Mouse (Mus musculus) MEL (cell line): ENCODE measurements at regions not wholly inside any gene's neighbourhood (a gene's known extent, or its start where the extent isn't known, plus 50 kb on each side); places are given as distances from the start of the nearest gene placed in this dataset.
"Not testable (repeated sequence)": the region's sequence is repeated elsewhere in the genome, so short reads cannot be mapped to it uniquely, and the experiment has no call there.

Experiments used
- DNase-seq: peaks from one replicate; pipeline ENCODE4 v3.0.0; 2011; ENCODE audit warnings: low read depth, low spot score
- H3K27ac ChIP-seq: 2 replicates; pipeline ENCODE4 v1.5.1; 2012; ENCODE audit warnings: low read depth, mild to moderate bottlenecking, control low read depth, low read length, moderate library complexity; ENCODE audit not compliant: control insufficient read depth
- H3K27me3 ChIP-seq, 2 experiments: fragments of 150-350 bp in 1 of 2; sonication (generic) in 1 of 2; 2 replicates each; pipeline ENCODE4 v1.6.1; 2012; ENCODE audit warnings: low read length in 2 of 2, mild to moderate bottlenecking in 2 of 2, improper control_type of control experiment in 1 of 2, moderate library complexity in 1 of 2; ENCODE audit not compliant: insufficient read depth in 2 of 2, control insufficient read depth in 1 of 2
- H3K36me3 ChIP-seq, 2 experiments: 2 replicates each; pipeline ENCODE4 v1.6.1; 2012 to 2014; ENCODE audit warnings: low read length in 2 of 2, improper control_type of control experiment in 1 of 2, inconsistent platforms in 1 of 2, mild to moderate bottlenecking in 1 of 2; ENCODE audit not compliant: insufficient read depth in 2 of 2, control insufficient read depth in 1 of 2
- H3K4me1 ChIP-seq, 2 experiments: fragments of 150-350 bp in 1 of 2; sonication (generic) in 1 of 2; 2 replicates each; pipeline ENCODE4 v1.6.1; 2012; ENCODE audit warnings: low read length in 2 of 2, improper control_type of control experiment in 1 of 2, mild to moderate bottlenecking in 1 of 2; ENCODE audit not compliant: insufficient read depth in 2 of 2, control insufficient read depth in 1 of 2
- H3K4me3 ChIP-seq, 2 experiments: fragments of 150-350 bp in 1 of 2; sonication (generic) in 1 of 2; 2 replicates each; pipeline ENCODE4 v1.5.1; 2012; ENCODE audit warnings: low read depth in 2 of 2, low read length in 2 of 2, mild to moderate bottlenecking in 2 of 2, moderate library complexity in 2 of 2, control low read depth in 1 of 2, improper control_type of control experiment in 1 of 2; ENCODE audit not compliant: control insufficient read depth in 1 of 2, insufficient read depth in 1 of 2
- H3K79me2 ChIP-seq: 2 replicates; pipeline ENCODE4 v1.6.1; 2012; ENCODE audit warnings: mild to moderate bottlenecking, low read length, moderate library complexity; ENCODE audit not compliant: control insufficient read depth, poor library complexity, insufficient read depth
- H3K9ac ChIP-seq: 2 replicates; pipeline ENCODE4 v1.6.1; 2012; ENCODE audit warnings: low read depth, mild to moderate bottlenecking, control low read depth, low read length, moderate library complexity; ENCODE audit not compliant: control insufficient read depth, poor library complexity, severe bottlenecking
- H3K9me3 ChIP-seq: fragments of 150-350 bp; sonication (generic); replicated peaks from 2 replicates; pipeline ENCODE4 v1.6.1; 2012; ENCODE audit warnings: mild to moderate bottlenecking, low read length, improper control_type of control experiment, moderate library complexity; ENCODE audit not compliant: insufficient read depth
- BHLHE40 ChIP-seq: IDR thresholded peaks from 2 replicates; pipeline ENCODE4 v1.6.1; 2012; ENCODE audit warnings: low read depth, mild to moderate bottlenecking, inconsistent platforms, low read length, improper control_type of control experiment, borderline replicate concordance
- CTCF ChIP-seq, 3 experiments: IDR thresholded peaks in 2 of 3; conservative IDR thresholded peaks in 1 of 3; 2 replicates each; pipeline ENCODE4 v1.5.1; 2011 to 2012; ENCODE audit warnings: low read length in 3 of 3, low read depth in 2 of 3, mild to moderate bottlenecking in 2 of 3, improper control_type of control experiment in 1 of 3, inconsistent platforms in 1 of 3, mixed read lengths in 1 of 3, moderate library complexity in 1 of 3; ENCODE audit not compliant: control insufficient read depth in 1 of 3, insufficient read depth in 1 of 3, poor library complexity in 1 of 3, severe bottlenecking in 1 of 3
- EP300 ChIP-seq, 2 experiments: IDR thresholded peaks; 2 replicates each; pipeline ENCODE4 v1.6.1; 2011; ENCODE audit warnings: improper control_type of control experiment in 2 of 2, low read length in 2 of 2, low read depth in 1 of 2, mild to moderate bottlenecking in 1 of 2
- ETS1 ChIP-seq: IDR thresholded peaks from 2 replicates; pipeline ENCODE4 v1.6.1; 2012; ENCODE audit warnings: low read depth, mild to moderate bottlenecking, inconsistent platforms, low read length, improper control_type of control experiment, moderate library complexity
- GATA1 ChIP-seq: IDR thresholded peaks from 2 replicates; pipeline ENCODE4 v1.6.1; 2011; ENCODE audit warnings: low read depth, low read length, improper control_type of control experiment
- MAX ChIP-seq: IDR thresholded peaks from 2 replicates; pipeline ENCODE4 v1.6.1; 2011; ENCODE audit warnings: low read length, improper control_type of control experiment
- MAZ ChIP-seq: IDR thresholded peaks from 2 replicates; pipeline ENCODE4 v1.6.1; 2012; ENCODE audit warnings: low read depth, mild to moderate bottlenecking, inconsistent platforms, low read length, improper control_type of control experiment
- MYB ChIP-seq: IDR thresholded peaks from 2 replicates; pipeline ENCODE4 v1.6.1; 2011; ENCODE audit warnings: mild to moderate bottlenecking, low read depth, low read length, improper control_type of control experiment
- NELFE ChIP-seq: IDR thresholded peaks from 2 replicates; pipeline ENCODE4 v1.6.1; 2011; ENCODE audit warnings: low read depth, low read length, improper control_type of control experiment
- NRF1 ChIP-seq: IDR thresholded peaks from 2 replicates; pipeline ENCODE4 v1.6.1; 2014; ENCODE audit warnings: low read depth, mild to moderate bottlenecking, inconsistent platforms, low read length, improper control_type of control experiment, moderate library complexity; ENCODE audit not compliant: poor library complexity, insufficient read depth, severe bottlenecking
- POLR2A ChIP-seq, 2 experiments: IDR thresholded peaks; 2 replicates each; pipeline ENCODE4 v1.6.1; 2011 to 2012; ENCODE audit warnings: low read length in 2 of 2, mild to moderate bottlenecking in 2 of 2, control low read depth in 1 of 2, improper control_type of control experiment in 1 of 2, low read depth in 1 of 2, moderate library complexity in 1 of 2; ENCODE audit not compliant: control insufficient read depth in 1 of 2, insufficient read depth in 1 of 2, poor library complexity in 1 of 2
- POLR2AphosphoS5 ChIP-seq: IDR thresholded peaks from 2 replicates; pipeline ENCODE4 v1.6.1; 2012; ENCODE audit warnings: low read depth, borderline replicate concordance, mild to moderate bottlenecking, inconsistent platforms, low read length, moderate library complexity, mixed read lengths
- RAD21 ChIP-seq: IDR thresholded peaks from 2 replicates; pipeline ENCODE4 v1.6.1; 2011; ENCODE audit warnings: mild to moderate bottlenecking, low read depth, low read length, improper control_type of control experiment
- SMC3 ChIP-seq: IDR thresholded peaks from 2 replicates; pipeline ENCODE4 v1.6.1; 2011; ENCODE audit warnings: low read depth, low read length, improper control_type of control experiment
- TAL1 ChIP-seq: IDR thresholded peaks from 2 replicates; pipeline ENCODE4 v1.6.1; 2012; ENCODE audit warnings: mild to moderate bottlenecking, inconsistent platforms, low read length, moderate library complexity, mixed read lengths
- TBP ChIP-seq: IDR thresholded peaks from 2 replicates; pipeline ENCODE4 v1.8.0; 2011; ENCODE audit warnings: low read depth, low read length, improper control_type of control experiment
- ZC3H11A ChIP-seq: IDR thresholded peaks from 2 replicates; pipeline ENCODE4 v1.6.1; 2012; ENCODE audit warnings: low read depth, mild to moderate bottlenecking, inconsistent platforms, low read length, improper control_type of control experiment
- ZNF384 ChIP-seq: IDR thresholded peaks from 2 replicates; pipeline ENCODE4 v1.6.1; 2012; ENCODE audit warnings: low read depth, mild to moderate bottlenecking, inconsistent platforms, low read length, improper control_type of control experiment

GRCm38 (mm10) chr15:47199451-47199850, 6685.3 kb upstream of the Gm7489 start:
- no peaks in the 10 kb centered on the region for H3K36me3 ChIP-seq
- no peak overlapping the region for H3K9ac ChIP-seq
- no peaks in the 10 kb centered on the region for H3K4me1 ChIP-seq
- DNase-seq = no peak
- H3K27me3 ChIP-seq = no peaks in the 10 kb centered on the region; a peak in 1 of 4 replicates
- no peaks in the 10 kb centered on the region for H3K9me3 ChIP-seq
- no peak overlapping the region for H3K27ac ChIP-seq
- no peak for TF ChIP-seq GATA1
- no peak for TF ChIP-seq POLR2A (IDR thresholded peaks at IDR 0.05; ENCODE audit: control insufficient read depth in 1 of 2, insufficient read depth in 1 of 2, low read depth in 1 of 2, low read length in 2 of 2, poor library complexity in 1 of 2)
- no peak for TF ChIP-seq SMC3
- no peak for TF ChIP-seq MYB
- no peak for TF ChIP-seq ZC3H11A
- TF ChIP-seq ETS1 = no peak
- TF ChIP-seq NELFE = no peak
- no peak for TF ChIP-seq NRF1
- TF ChIP-seq TAL1 = no peak
- TF ChIP-seq TBP = no peak
- TF ChIP-seq MAX = no peak
- TF ChIP-seq POLR2AphosphoS5 = no peak
- no peak for TF ChIP-seq ZNF384
- no peak for TF ChIP-seq RAD21
- TF ChIP-seq EP300 (IDR thresholded peaks at IDR 0.05; ENCODE audit: low read depth in 1 of 2, low read length in 2 of 2) = no peak
- no peak for TF ChIP-seq BHLHE40
- H3K79me2 ChIP-seq = no peaks in the 10 kb centered on the region
- H3K4me3 ChIP-seq = no peak overlapping the region

- Histone ChIP-seq H3K36me3 (no peaks in the 10 kb centered on the region), H3K9ac (no peak overlapping the region), H3K27ac (no peak overlapping the region), H3K79me2 (no peaks in the 10 kb centered on the region), H3K27me3 (no peaks in the 10 kb centered on the region), H3K4me1 (no peaks in the 10 kb centered on the region), H3K4me3 (no peak overlapping the region), H3K9me3 (no peaks in the 10 kb centered on the region)
- DNase-seq = peak; percentile 3
- peak in 1 of 3 experiments; percentile 19; a peak in 2 of 6 replicates for TF ChIP-seq CTCF (IDR thresholded peaks at IDR 0.05 in 2 of 3, conservative IDR thresholded peaks at IDR 0.05 in 1 of 3; ENCODE audit: control insufficient read depth in 1 of 3, insufficient read depth in 1 of 3, low read depth in 2 of 3, low read length in 3 of 3, poor library complexity in 1 of 3, severe bottlenecking in 1 of 3)
- TF ChIP-seq SMC3 = peak; percentile 39
- TF ChIP-seq MAZ = no peak
- peak; percentile 57 for TF ChIP-seq RAD21
- TF ChIP-seq ZC3H11A = 0 out of 2 replicates have a peak, but pooled peaks have one; percentile 30
- TF ChIP-seq MAX = no peak
Observed at GRCm38 (mm10) chr15:47202142-47202541, 6682.6 kb upstream of the Gm7489 start.

- H3K27ac ChIP-seq, H3K9me3 ChIP-seq, H3K27me3 ChIP-seq, H3K79me2 ChIP-seq, DNase-seq, H3K4me1 ChIP-seq, H3K4me3 ChIP-seq, H3K36me3 ChIP-seq, H3K9ac ChIP-seq: not testable (repeated sequence)
Observed at GRCm38 (mm10) chr15:47233221-47233620, 6651.5 kb upstream of the Gm7489 start.
